Mouse (Mus musculus) bone marrow, adult 2 months (tissue): ENCODE data around the gene Zc3h18.

Experiments used
- CTCF ChIP-seq: fragments of 200-500 bp; IDR thresholded peaks from 2 replicates; pipeline ENCODE4 v1.5.1; 2011; ENCODE audit warnings: low read length, control low read depth; ENCODE audit not compliant: control insufficient read depth, insufficient read depth
- POLR2A ChIP-seq: fragments of 200-500 bp; IDR thresholded peaks from 2 replicates; pipeline ENCODE4 v1.6.1; 2011; ENCODE audit warnings: low read depth, mild to moderate bottlenecking, control low read depth, low read length, borderline replicate concordance; ENCODE audit not compliant: control insufficient read depth

GRCm38 (mm10) chr8:122333531-122333930, 42.9 kb upstream of the Zc3h18 start:
- TF ChIP-seq POLR2A (no peak), CTCF (no peak)
